Mouse (Mus musculus) CH12.LX (cell line): Measurements from ENCODE around the gene Gm45717. TPM values are rescaled to one million over a fixed set of nuclear protein-coding genes. Genes with fewer than 3 reads are reported as not detected.

Experiments used
- DNase-seq: peaks from one replicate; pipeline ENCODE4 v3.0.0-alpha.2; 2013; ENCODE audit errors: extremely low read depth
- H3K27ac ChIP-seq: 2 replicates; pipeline ENCODE4 v1.5.1; 2012; ENCODE audit warnings: low read depth, mild to moderate bottlenecking, control low read depth, moderate library complexity; ENCODE audit not compliant: insufficient read depth
- H3K27me3 ChIP-seq: replicated peaks from 2 replicates; pipeline ENCODE3; 2012; ENCODE audit warnings: inconsistent platforms
- H3K36me3 ChIP-seq, 2 experiments: replicated peaks in 1 of 2; 2 replicates each; pipeline versions ENCODE3 to v1.6.1; 2012; ENCODE audit warnings: inconsistent platforms in 1 of 2, low read length in 1 of 2, mild to moderate bottlenecking in 1 of 2, mixed read lengths in 1 of 2, moderate library complexity in 1 of 2; ENCODE audit not compliant: control insufficient read depth in 1 of 2, insufficient read depth in 1 of 2
- H3K4me1 ChIP-seq, 2 experiments: 2 replicates each; pipeline ENCODE4 v1.6.1; 2012; ENCODE audit warnings: inconsistent platforms in 1 of 2, moderate library complexity in 1 of 2; ENCODE audit not compliant: insufficient read depth in 2 of 2, control insufficient read depth in 1 of 2
- H3K4me2 ChIP-seq: 2 replicates; pipeline ENCODE4 v1.6.1; 2012; ENCODE audit warnings: low read depth, mild to moderate bottlenecking, control low read depth; ENCODE audit not compliant: poor library complexity, insufficient read depth, severe bottlenecking
- H3K4me3 ChIP-seq, 3 experiments: fragments of 150-350 bp in 1 of 3; sonication (generic) in 1 of 3; replicated peaks in 1 of 3; 2 replicates each; pipeline versions ENCODE3 to v1.5.1; 2011 to 2012; ENCODE audit warnings: low read depth in 2 of 3, low read length in 2 of 3, mild to moderate bottlenecking in 2 of 3, moderate library complexity in 2 of 3, control low read depth in 1 of 3, improper control_type of control experiment in 1 of 3, inconsistent platforms in 1 of 3, mixed read lengths in 1 of 3; ENCODE audit not compliant: poor library complexity in 1 of 3
- H3K79me2 ChIP-seq: replicated peaks from 2 replicates; pipeline ENCODE4 v1.6.1; 2012; ENCODE audit warnings: mild to moderate bottlenecking, moderate library complexity; ENCODE audit not compliant: control insufficient read depth, poor library complexity, insufficient read depth, severe bottlenecking; ENCODE audit errors: extremely low read depth
- H3K9ac ChIP-seq: 2 replicates; pipeline ENCODE4 v1.6.1; 2012; ENCODE audit warnings: low read depth, mild to moderate bottlenecking, control low read depth, moderate library complexity; ENCODE audit not compliant: insufficient read depth
- H3K9me3 ChIP-seq: replicated peaks from 2 replicates; pipeline ENCODE3; 2012; ENCODE audit warnings: low read length, inconsistent platforms, mixed read lengths
- BHLHE40 ChIP-seq: IDR thresholded peaks from 2 replicates; pipeline ENCODE4 v1.6.1; 2011; ENCODE audit warnings: mild to moderate bottlenecking, low read depth, low read length, improper control_type of control experiment
- CHD1 ChIP-seq: IDR thresholded peaks from 2 replicates; pipeline ENCODE4 v1.6.1; 2012; ENCODE audit warnings: low read depth, low read length, improper control_type of control experiment, inconsistent platforms
- E2F4 ChIP-seq: IDR thresholded peaks from 2 replicates; pipeline ENCODE4 v1.6.1; 2011; ENCODE audit warnings: low read depth, low read length, improper control_type of control experiment; ENCODE audit not compliant: insufficient replicate concordance
- HCFC1 ChIP-seq: IDR thresholded peaks from 2 replicates; pipeline ENCODE4 v1.6.1; 2012; ENCODE audit warnings: low read depth, mild to moderate bottlenecking, inconsistent platforms, low read length, improper control_type of control experiment
- IRF4 ChIP-seq: IDR thresholded peaks from 2 replicates; pipeline ENCODE4 v1.6.1; 2014; ENCODE audit warnings: low read depth, mild to moderate bottlenecking, inconsistent platforms, low read length, improper control_type of control experiment
- JUN ChIP-seq: IDR thresholded peaks from 2 replicates; pipeline ENCODE4 v1.6.1; 2011; ENCODE audit warnings: low read depth, mild to moderate bottlenecking, low read length, improper control_type of control experiment, moderate library complexity; ENCODE audit not compliant: insufficient read depth
- KAT2A ChIP-seq: IDR thresholded peaks from 2 replicates; pipeline ENCODE4 v1.6.1; 2012; ENCODE audit warnings: low read length, improper control_type of control experiment, inconsistent platforms; ENCODE audit not compliant: insufficient replicate concordance
- MAFK ChIP-seq: IDR thresholded peaks from 2 replicates; pipeline ENCODE4 v1.6.1; 2011; ENCODE audit warnings: low read length, improper control_type of control experiment; ENCODE audit not compliant: insufficient replicate concordance
- MYC ChIP-seq: IDR thresholded peaks from 2 replicates; pipeline ENCODE4 v1.6.1; 2011; ENCODE audit warnings: low read depth, mild to moderate bottlenecking, improper control_type of control experiment, low read length
- NRF1 ChIP-seq: IDR thresholded peaks from 2 replicates; pipeline ENCODE4 v1.6.1; 2014; ENCODE audit warnings: low read depth, mild to moderate bottlenecking, inconsistent platforms, low read length, improper control_type of control experiment, moderate library complexity
- POLR2A ChIP-seq: IDR thresholded peaks from 2 replicates; pipeline ENCODE4 v1.6.1; 2011; ENCODE audit warnings: low read depth, mild to moderate bottlenecking, improper control_type of control experiment, low read length
- RAD21 ChIP-seq: IDR thresholded peaks from 2 replicates; pipeline ENCODE4 v1.6.1; 2011; ENCODE audit warnings: low read depth, mild to moderate bottlenecking, low read length, improper control_type of control experiment, moderate library complexity
- TBP ChIP-seq: conservative IDR thresholded peaks from 2 replicates; pipeline ENCODE4 v1.6.1; 2011; ENCODE audit warnings: low read depth, low read length, improper control_type of control experiment
- ZC3H11A ChIP-seq: IDR thresholded peaks from 2 replicates; pipeline ENCODE4 v1.6.1; 2012; ENCODE audit warnings: low read depth, mild to moderate bottlenecking, inconsistent platforms, low read length, improper control_type of control experiment
- ZNF384 ChIP-seq: IDR thresholded peaks from 2 replicates; pipeline ENCODE4 v1.6.1; 2012; ENCODE audit warnings: low read depth, low read length, improper control_type of control experiment, inconsistent platforms
- dilution Hi-C: fragments of 300-500 bp; cut with MboI; formaldehyde crosslinking; loops from 2 replicates; pipeline ENCODE4 v1.14.3; 2020; ENCODE audit warnings: low sequenced_read_pairs; ENCODE audit not compliant: extremely low pct_unique_long_range_greater_than_20kb, extremely low pct_ligation_motif_present
- in situ Hi-C: fragments of 300-500 bp; cut with MboI; formaldehyde crosslinking; loops from 3 replicates; pipeline ENCODE4 v1.14.3; 2019; ENCODE audit warnings: low sequenced_read_pairs, low pct_ligation_motif_present, low pct_unique_long_range_greater_than_20kb, mixed read lengths
- polyA plus RNA-seq: library from polyadenylated mRNA; unstranded; fragments of >175 nt; gene quantifications from 2 replicates; pipeline ENCODE4 v1.2.1, GENCODE M21; 2012; ENCODE audit warnings: low read depth; ENCODE audit not compliant: insufficient read length
- total RNA-seq, 2 experiments: library from RNA; depleted of rRNA; stranded (reverse); fragments of 300-350 nt in 1 of 2; fragments of >200 nt in 1 of 2; gene quantifications; 2 replicates each; pipeline ENCODE4 v1.2.3; 2012 to 2014

Gene Gm45717
- total and polyA plus RNA-seq, 3 experiments: not detected

DNA sequence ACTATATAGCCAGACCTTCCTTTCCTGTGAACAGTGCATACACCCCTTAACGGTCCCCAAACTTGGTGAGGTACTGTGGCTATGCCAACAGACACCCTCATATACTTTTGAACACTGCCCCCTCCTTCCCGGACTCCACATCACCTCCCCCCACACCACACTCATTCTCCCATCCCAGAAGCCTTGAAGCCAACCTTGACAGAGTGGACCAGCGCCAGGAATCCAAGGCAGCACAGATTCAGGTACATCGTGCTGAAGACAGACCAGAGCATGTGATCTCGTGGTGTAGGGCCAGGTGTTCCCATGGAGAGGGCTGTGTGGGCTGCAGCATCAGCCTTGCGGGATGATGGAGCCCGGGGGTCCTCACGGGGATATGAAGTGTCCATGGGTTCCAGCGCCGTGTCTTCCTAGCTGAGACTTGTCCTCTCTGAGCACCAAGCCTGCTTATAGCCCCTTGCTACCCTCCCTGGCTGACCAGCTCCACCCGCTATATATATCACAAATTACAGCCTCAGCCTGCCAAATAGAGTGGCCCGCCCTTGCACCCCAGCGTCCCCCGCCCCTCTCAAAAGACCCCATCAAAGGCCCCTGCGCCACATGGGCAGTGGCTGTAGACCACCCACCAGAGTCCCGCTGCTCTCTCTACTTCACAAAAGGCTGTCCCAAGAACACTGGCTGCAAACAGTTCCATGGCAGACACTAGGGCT is 5.8 kb downstream of the Gm45717 start, which contains the start of gene Ifitm5:
Ifitm5 (minus strand) TSS at position 468 of the 707 bp plus-strand sequence.
- dilution Hi-C loops (no loop called here), in situ Hi-C loops (loop anchor here (5.0 kb wide), 1 partner anchor 38 kb away; no protein-coding TSS in a partner anchor)
- H3K4me1 ChIP-seq: peaks cover 3 to 49% of the 10 kb centered on the region in 2 experiments; a peak in 3 of 4 replicates
- no peak within 1 kb of the TSS for H3K27ac ChIP-seq
- no peaks in the 10 kb centered on the region for H3K27me3 ChIP-seq
- H3K9ac ChIP-seq: no peak within 1 kb of the TSS
- TF ChIP-seq KAT2A (no peak), POLR2A (no peak), NRF1 (no peak), RAD21 (no peak), JUN (no peak), MAFK (no peak), TBP (no peak), IRF4 (no peak), MYC (no peak), BHLHE40 (no peak), ZNF384 (no peak), HCFC1 (no peak), ZC3H11A (no peak), E2F4 (no peak)
- H3K79me2 ChIP-seq: peaks cover 5% of the 10 kb centered on the region; the same call in 1 of the 2 replicates
- H3K9me3 ChIP-seq: no peaks in the 10 kb centered on the region
- DNase-seq: no peak
- H3K4me3 ChIP-seq: no peak within 1 kb of the TSS
- H3K36me3 ChIP-seq: peaks cover 29 to 88% of the 10 kb centered on the region in 2 experiments
- no peak within 1 kb of the TSS for H3K4me2 ChIP-seq

DNA sequence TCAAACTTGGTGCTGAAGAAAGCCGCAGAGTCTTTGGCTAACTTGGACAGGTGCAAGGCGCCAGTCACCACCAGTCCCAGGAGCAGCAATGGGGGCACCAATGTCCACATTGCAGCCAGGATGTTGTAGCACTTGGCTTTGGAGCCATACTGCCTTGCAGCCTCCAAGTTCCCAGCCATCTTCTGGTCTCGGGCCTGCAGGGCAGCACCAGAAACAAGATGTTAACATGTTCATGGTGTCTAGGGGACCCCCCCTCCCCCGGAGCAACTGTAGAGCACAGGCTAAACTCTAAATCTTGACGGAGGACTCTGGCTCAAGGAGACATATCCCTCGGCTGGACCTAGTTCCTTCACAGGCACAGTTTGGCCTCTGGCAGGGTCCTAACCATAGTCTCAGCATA is 6.5 kb downstream of the Gm45717 start:
- no peaks in the 10 kb centered on the region for H3K27me3 ChIP-seq
- TF ChIP-seq CHD1: no peak
- TF ChIP-seq JUN: no peak
- DNase-seq: no peak
- peaks cover 3 to 50% of the 10 kb centered on the region in 2 experiments; a peak in 3 of 4 replicates for H3K4me1 ChIP-seq
- no peak overlapping the region for H3K27ac ChIP-seq
- no peak overlapping the region for H3K4me3 ChIP-seq
- H3K4me2 ChIP-seq: no peak overlapping the region
- peaks cover 29 to 93% of the 10 kb centered on the region in 2 experiments for H3K36me3 ChIP-seq
- H3K9me3 ChIP-seq: no peaks in the 10 kb centered on the region
- no peak overlapping the region for H3K9ac ChIP-seq
- dilution Hi-C loops: no loop called here
- H3K79me2 ChIP-seq: peaks cover 5% of the 10 kb centered on the region; the same call in 1 of the 2 replicates
- in situ Hi-C loops: loop anchor here (5.0 kb wide), 1 partner anchor 37 kb away; no protein-coding TSS in a partner anchor
